Mouse (Mus musculus) megakaryocyte, embryonic 14.5 days (primary cell): ENCODE results near the gene Map3k4. TPM values are rescaled to one million over a fixed set of nuclear protein-coding genes. Genes with fewer than 3 reads are reported as not detected.

ENCODE experiments used
- H3K27me3 ChIP-seq: replicated peaks from 2 replicates; pipeline ENCODE3; 2012; ENCODE audit warnings: inconsistent platforms
- H3K36me3 ChIP-seq: replicated peaks from 2 replicates; pipeline ENCODE3; 2012; ENCODE audit warnings: low read length, inconsistent platforms, mixed read lengths
- H3K4me1 ChIP-seq: 2 replicates; pipeline ENCODE4 v1.6.1; 2012; ENCODE audit warnings: inconsistent platforms
- H3K4me3 ChIP-seq: replicated peaks from 2 replicates; pipeline ENCODE3; 2012; ENCODE audit warnings: moderate library complexity, mild to moderate bottlenecking, inconsistent platforms
- H3K9me3 ChIP-seq: 2 replicates; pipeline ENCODE4 v1.6.1; 2012; ENCODE audit warnings: inconsistent platforms
- FLI1 ChIP-seq: IDR thresholded peaks from 2 replicates; pipeline ENCODE4 v1.6.1; 2012; ENCODE audit warnings: low read length, inconsistent platforms, mixed read lengths
- GATA1 ChIP-seq: IDR thresholded peaks from 3 replicates; pipeline ENCODE4 v1.6.1; 2012; ENCODE audit warnings: mixed read lengths, low read length, inconsistent platforms, borderline replicate concordance
- polyA plus RNA-seq: library from polyadenylated mRNA; stranded (reverse); fragments of >175 nt; gene quantifications from 2 replicates; pipeline ENCODE4 v1.2.3, GENCODE M21; 2012; ENCODE audit warnings: low replicate concordance; ENCODE audit not compliant: insufficient read depth

The Map3k4 gene
- polyA plus RNA-seq, 1 experiment, result 4.9 TPM

GRCm38 (mm10) chr17:12212341-12212740 is 106.3 kb downstream of the Map3k4 start:
- TF ChIP-seq GATA1 (no peak), FLI1 (no peak)
- Histone ChIP-seq H3K4me1 (peaks cover 41% of the 10 kb centered on the region), H3K9me3 (no peaks in the 10 kb centered on the region), H3K4me3 (no peak overlapping the region), H3K36me3 (peaks cover 10% of the 10 kb centered on the region), H3K27me3 (peaks cover 2% of the 10 kb centered on the region)

GRCm38 (mm10) chr17:12211890-12212289 is 106.7 kb downstream of the Map3k4 start:
- Histone ChIP-seq H3K9me3 (no peaks in the 10 kb centered on the region), H3K4me3 (no peak overlapping the region), H3K36me3 (peaks cover 6% of the 10 kb centered on the region), H3K4me1 (peaks cover 45% of the 10 kb centered on the region), H3K27me3 (peaks cover 2% of the 10 kb centered on the region)
- TF ChIP-seq GATA1 (no peak), FLI1 (no peak)

DNA sequence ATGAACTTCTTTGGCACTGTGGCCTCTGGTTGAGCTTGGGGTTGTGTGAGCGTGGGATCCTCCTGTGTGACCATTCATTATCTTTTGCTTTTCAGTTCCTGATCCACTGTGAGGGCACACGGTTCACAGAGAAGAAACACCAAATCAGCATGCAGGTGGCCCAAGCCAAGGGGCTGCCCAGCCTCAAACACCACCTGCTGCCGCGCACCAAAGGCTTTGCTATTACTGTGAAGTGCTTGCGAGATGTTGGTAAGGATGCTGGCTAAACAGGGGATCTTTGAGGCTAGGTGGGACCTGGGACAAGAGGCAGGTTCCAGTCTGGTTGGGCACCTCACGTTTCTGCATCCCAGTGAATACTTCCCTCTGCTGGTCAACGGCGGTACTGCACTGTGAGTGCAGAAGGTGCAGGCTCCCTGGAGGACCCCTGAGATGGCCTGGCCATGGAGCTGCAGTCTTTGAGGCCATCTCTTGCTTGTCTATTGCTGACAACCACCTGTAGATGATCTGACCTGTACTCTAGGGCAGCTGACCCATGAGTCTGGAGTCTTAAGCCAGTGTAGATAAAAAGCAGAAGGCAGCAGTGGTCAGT is 108.0 kb downstream of the Map3k4 start:
- TF ChIP-seq GATA1, result no peak
- no peak for TF ChIP-seq FLI1
- peaks cover 2% of the 10 kb centered on the region for H3K27me3 ChIP-seq
- H3K4me1 ChIP-seq, result peaks cover 47% of the 10 kb centered on the region
- no peaks in the 10 kb centered on the region for H3K9me3 ChIP-seq
- H3K36me3 ChIP-seq, result peaks cover 3% of the 10 kb centered on the region
- H3K4me3 ChIP-seq, result no peak overlapping the region

GRCm38 (mm10) chr17:12209481-12209880 is 109.1 kb downstream of the Map3k4 start:
- no peaks in the 10 kb centered on the region for H3K36me3 ChIP-seq
- peak overlapping the region; percentile 70 for H3K4me3 ChIP-seq
- H3K27me3 ChIP-seq, result peaks cover 2% of the 10 kb centered on the region
- H3K4me1 ChIP-seq, result peaks cover 59% of the 10 kb centered on the region
- TF ChIP-seq FLI1, result no peak
- TF ChIP-seq GATA1, result no peak
- no peaks in the 10 kb centered on the region for H3K9me3 ChIP-seq

DNA sequence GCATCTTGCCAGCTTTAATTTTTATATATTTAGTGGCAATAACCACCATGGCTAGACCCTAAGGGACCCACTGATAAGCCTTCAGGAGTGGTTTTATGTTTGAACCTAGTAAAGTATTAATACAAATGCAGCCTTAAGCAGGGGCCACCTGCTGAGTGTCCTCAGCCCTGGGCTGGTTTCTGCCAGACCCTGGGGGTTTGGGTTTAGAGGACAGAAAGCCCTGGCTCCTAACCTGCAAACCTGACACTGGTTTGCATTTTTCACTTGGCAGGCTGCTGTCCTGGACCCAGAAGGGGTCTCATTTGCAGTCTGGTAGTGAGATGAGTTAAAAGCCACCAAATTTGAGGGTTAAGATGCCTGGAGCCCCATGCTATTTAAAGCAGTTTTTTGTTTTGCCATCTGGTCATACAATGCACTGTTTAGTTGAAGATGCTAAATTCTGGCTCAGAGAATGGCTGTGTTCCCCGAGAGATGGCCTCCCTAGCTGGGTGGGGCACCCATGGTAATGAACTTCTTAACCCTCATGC is 111.5 kb downstream of the Map3k4 start:
- peaks cover 2% of the 10 kb centered on the region for H3K36me3 ChIP-seq
- no peaks in the 10 kb centered on the region for H3K9me3 ChIP-seq
- no peak for TF ChIP-seq GATA1
- no peak for TF ChIP-seq FLI1
- H3K4me3 ChIP-seq, result no peak overlapping the region
- peaks cover 65% of the 10 kb centered on the region for H3K4me1 ChIP-seq
- peaks cover 2% of the 10 kb centered on the region for H3K27me3 ChIP-seq

GRCm38 (mm10) chr17:12206248-12206647 is 112.3 kb downstream of the Map3k4 start:
- Histone ChIP-seq H3K4me1 (peaks cover 71% of the 10 kb centered on the region), H3K36me3 (peaks cover 2% of the 10 kb centered on the region), H3K4me3 (peak overlapping the region; percentile 31), H3K9me3 (no peaks in the 10 kb centered on the region), H3K27me3 (peaks cover 2% of the 10 kb centered on the region)
- TF ChIP-seq GATA1 (no peak), FLI1 (no peak)

- Histone ChIP-seq H3K4me1 (peaks cover 75% of the 10 kb centered on the region), H3K27me3 (peaks cover 2% of the 10 kb centered on the region), H3K36me3 (peaks cover 2% of the 10 kb centered on the region), H3K9me3 (no peaks in the 10 kb centered on the region), H3K4me3 (no peak overlapping the region)
- TF ChIP-seq GATA1 (no peak), FLI1 (no peak)
Measured at GRCm38 (mm10) chr17:12205694-12206075, 112.9 kb downstream of the Map3k4 start.

- H3K27me3 ChIP-seq, result peaks cover 2% of the 10 kb centered on the region
- no peaks in the 10 kb centered on the region for H3K9me3 ChIP-seq
- TF ChIP-seq GATA1 (no peak), FLI1 (no peak)
- peaks cover 2% of the 10 kb centered on the region for H3K36me3 ChIP-seq
- no peak overlapping the region for H3K4me3 ChIP-seq
- H3K4me1 ChIP-seq, result peaks cover 71% of the 10 kb centered on the region
Measured at GRCm38 (mm10) chr17:12205015-12205693, 113.4 kb downstream of the Map3k4 start.

DNA sequence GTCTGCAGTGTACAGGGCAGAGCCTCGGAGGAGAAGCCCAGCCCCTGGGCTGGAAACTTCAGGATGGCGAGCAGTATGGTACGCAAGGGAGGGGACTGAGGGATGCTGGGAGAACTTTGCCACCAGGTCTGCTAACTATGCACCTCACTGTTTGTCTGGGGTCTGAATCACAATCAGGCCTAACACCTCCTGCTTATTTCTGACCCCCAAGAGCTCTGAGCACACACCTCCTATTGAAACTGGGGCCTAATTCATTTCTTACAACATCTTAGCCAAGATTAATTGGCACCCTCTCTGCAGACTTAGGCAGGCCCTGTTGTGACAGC is 113.9 kb downstream of the Map3k4 start:
- H3K27me3 ChIP-seq, result peaks cover 2% of the 10 kb centered on the region
- H3K9me3 ChIP-seq, result no peaks in the 10 kb centered on the region
- no peak for TF ChIP-seq GATA1
- no peak for TF ChIP-seq FLI1
- no peak overlapping the region for H3K4me3 ChIP-seq
- H3K4me1 ChIP-seq, result peaks cover 68% of the 10 kb centered on the region
- peaks cover 2% of the 10 kb centered on the region for H3K36me3 ChIP-seq

DNA sequence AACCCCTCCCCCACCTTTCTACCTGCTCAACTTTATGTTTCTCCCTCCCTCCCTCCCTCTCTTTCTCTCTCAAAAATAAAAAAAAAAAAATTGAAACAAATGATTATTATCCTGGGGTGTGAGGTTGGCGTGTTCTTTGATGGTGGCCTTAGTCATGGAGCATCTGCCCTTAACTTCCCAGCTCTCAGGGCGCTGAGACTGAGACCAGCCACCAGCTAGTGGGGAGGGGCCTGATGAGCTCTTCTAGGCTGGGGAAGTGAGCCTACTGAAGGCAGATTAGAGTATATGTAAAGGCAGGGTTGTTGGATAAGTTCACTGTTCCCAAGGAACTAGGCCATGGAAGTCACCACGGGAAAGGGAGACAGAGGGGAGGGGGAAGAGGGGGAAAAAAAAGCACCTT is 114.3 kb downstream of the Map3k4 start:
- H3K27me3 ChIP-seq, result peaks cover 2% of the 10 kb centered on the region
- peaks cover 64% of the 10 kb centered on the region for H3K4me1 ChIP-seq
- no peak overlapping the region for H3K4me3 ChIP-seq
- TF ChIP-seq FLI1 (no peak), GATA1 (no peak)
- peaks cover 4% of the 10 kb centered on the region for H3K36me3 ChIP-seq
- H3K9me3 ChIP-seq, result no peaks in the 10 kb centered on the region
